Comparison of ENCODE assay signal across 8 mouse cellular contexts in the genomic region with DNA sequence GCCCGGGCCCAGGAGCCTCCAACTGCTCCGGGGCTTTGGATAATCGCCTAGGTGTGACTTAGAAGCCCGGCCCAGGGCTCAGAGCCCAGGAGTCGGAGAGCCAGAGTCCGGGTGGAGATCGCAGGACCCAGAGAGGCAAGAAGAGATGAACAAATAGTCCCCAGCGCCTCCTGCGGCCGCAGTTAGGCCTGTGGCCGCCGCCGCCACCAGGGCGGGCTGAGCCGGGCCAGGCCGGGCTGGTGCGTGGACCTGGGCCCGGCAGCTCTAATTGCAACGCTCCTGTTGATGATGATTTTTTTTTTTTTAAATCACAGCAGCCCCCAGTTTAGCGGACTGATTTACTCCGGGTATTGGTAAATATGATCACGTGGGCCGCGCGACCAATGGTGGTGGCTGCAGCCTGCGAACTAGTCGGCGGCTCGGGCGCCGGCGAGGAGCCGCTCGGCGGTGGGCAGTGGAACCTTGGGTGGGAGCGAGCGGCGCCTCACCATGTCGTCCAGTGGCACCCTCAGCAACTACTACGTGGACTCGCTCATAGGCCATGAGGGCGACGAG. TPM values are rescaled to one million over a fixed set of nuclear protein-coding genes. Genes with fewer than 3 reads are reported as not detected.
DNase-seq lines count a peak whose midpoint lies in the region; ATAC-seq lines count a peak whose summit lies in the region.

Hoxd9 (plus strand) TSS at position 161 of the 555 bp plus-strand sequence.

- peak within 1 kb of the TSS; percentile 68 for H3K27ac ChIP-seq in brown adipose tissue, adult 24 weeks (replicated peaks; ENCODE audit: low read depth, low read length)
- H3K27ac ChIP-seq in heart, embryonic 14.5 days (replicated peaks in 1 of 2; ENCODE audit: control insufficient read depth in 1 of 2, insufficient read depth in 1 of 2, low read depth in 2 of 2, low read length in 2 of 2) = no peak within 1 kb of the TSS
- peak within 1 kb of the TSS; percentile 95 for H3K27ac ChIP-seq in neural tube, embryonic 13.5 days (replicated peaks)

- peak; percentile 98 for DNase-seq in heart, adult 11 months
- DNase-seq in heart, postnatal 36 days = no peak
- peak; percentile 88 to 93 for DNase-seq in kidney, postnatal 25 days
- no peak for DNase-seq in spleen, adult 18-20 months
- no peak for DNase-seq in layer of hippocampus, postnatal 10 days (ENCODE audit: low spot score in 2 of 2)

- intact Hi-C loops in heart, postnatal 36 days (cut with DNase I) = loop anchor here (10.0 kb wide), 1 partner anchor 1423 kb away; the partner anchor contains the start of gene Sp9

- under 1% methylated on average over 43 of the region's 43 CpGs for WGBS in heart, embryonic 14.5 days
- WGBS in neural tube, embryonic 13.5 days = under 1% methylated on average over 43 of the region's 43 CpGs

- ATAC-seq in heart, embryonic 14.5 days (ENCODE audit: insufficient number of reproducible peaks, insufficient read depth, low FRiP score, low read depth) = no peak; the same call in 1 of the 2 replicates
- peak; percentile 67 for ATAC-seq in neural tube, embryonic 13.5 days (ENCODE audit: low read depth)

- peak within 1 kb of the TSS; percentile 69 for H3K4me2 ChIP-seq in heart, embryonic 14.5 days (ENCODE audit: low read length)
- H3K4me2 ChIP-seq in neural tube, embryonic 13.5 days = peak within 1 kb of the TSS; percentile 67

- peak within 1 kb of the TSS; percentile 93 for H3K4me3 ChIP-seq in brown adipose tissue, adult 24 weeks (ENCODE audit: insufficient read depth, low read depth, low read length)
- H3K4me3 ChIP-seq in heart, embryonic 14.5 days (ENCODE audit: control insufficient read depth in 1 of 2, insufficient read depth in 1 of 2, low read depth in 1 of 2, low read length in 2 of 2) = peak within 1 kb of the TSS; percentile 31 to 42
- peak within 1 kb of the TSS; percentile 61 for H3K4me3 ChIP-seq in neural tube, embryonic 13.5 days

- peaks cover 99% of the 10 kb centered on the region for H3K27me3 ChIP-seq in heart, embryonic 14.5 days (ENCODE audit: control insufficient read depth, insufficient read depth, low read length)
- H3K27me3 ChIP-seq in neural tube, embryonic 13.5 days = peaks cover 74% of the 10 kb centered on the region

- no peak within 1 kb of the TSS for H3K9ac ChIP-seq in heart, embryonic 14.5 days (ENCODE audit: low read length)
- peak within 1 kb of the TSS; percentile 96 for H3K9ac ChIP-seq in neural tube, embryonic 13.5 days

- H3K4me1 ChIP-seq in brown adipose tissue, adult 24 weeks (ENCODE audit: control insufficient read depth, insufficient read depth, insufficient read length, low read length) = no peaks in the 10 kb centered on the region
- peaks cover 0 to 7% of the 10 kb centered on the region in 2 experiments; a peak in 2 of 4 replicates for H3K4me1 ChIP-seq in heart, embryonic 14.5 days (ENCODE audit: control insufficient read depth in 2 of 2, insufficient read depth in 2 of 2, low read length in 2 of 2)
- peaks cover 53% of the 10 kb centered on the region for H3K4me1 ChIP-seq in neural tube, embryonic 13.5 days (replicated peaks)

- no peaks in the 10 kb centered on the region for H3K9me3 ChIP-seq in heart, embryonic 14.5 days (ENCODE audit: control insufficient read depth, low read length)
- no peaks in the 10 kb centered on the region for H3K9me3 ChIP-seq in neural tube, embryonic 13.5 days

- no peaks in the 10 kb centered on the region for H3K36me3 ChIP-seq in heart, embryonic 14.5 days (ENCODE audit: control insufficient read depth, insufficient read depth, low read length)
- H3K36me3 ChIP-seq in neural tube, embryonic 13.5 days = no peaks in the 10 kb centered on the region

RNA-seq across cellular contexts. Expression of gene Hoxd9, which starts in this region (rescaled TPM):
- total RNA-seq in heart, postnatal 36 days (2021) = under 1 TPM; 0.36 to 0.41 TPM
- polyA plus RNA-seq in brown adipose tissue, adult 24 weeks (2012; ENCODE audit: insufficient read depth, insufficient read length, missing spikeins) = 1.9 TPM in 1 of 2 replicates, not detected in the other
- polyA plus RNA-seq in heart, embryonic 14.5 days (2014; fragmentation: Nextera tagmentation; extraction: Ambion mirVana) = 0.22 TPM in 1 of 2 replicates, not detected in the other
- 27.7 and 42.7 TPM in 2 replicates for polyA plus RNA-seq in neural tube, embryonic 13.5 days (2015; fragmentation: Nextera tagmentation; extraction: Ambion mirVana)
- total RNA-seq in layer of hippocampus, postnatal 10 days (2021) = not detected

Comparison
In these comparisons a context has a peak if more than half of its experiments do, and no peak if none do; other contexts are left out.
1. DNase-seq: peak in heart, adult 11 months (single experiment) and kidney, postnatal 25 days (2 of 2); none in heart, postnatal 36 days (0 of 2), spleen, adult 18-20 months (0 of 2) and layer of hippocampus, postnatal 10 days (0 of 2).
2. H3K27ac ChIP-seq: peak in brown adipose tissue, adult 24 weeks (single experiment) and neural tube, embryonic 13.5 days (single experiment); none in heart, embryonic 14.5 days (0 of 2).
3. H3K4me3 ChIP-seq: peak in every context shown above with its lines; median percentile 93 in brown adipose tissue, adult 24 weeks; 61 in neural tube, embryonic 13.5 days; 36 in heart, embryonic 14.5 days.